16 mouse cellular contexts compared by ENCODE assay signal in the genomic region with DNA sequence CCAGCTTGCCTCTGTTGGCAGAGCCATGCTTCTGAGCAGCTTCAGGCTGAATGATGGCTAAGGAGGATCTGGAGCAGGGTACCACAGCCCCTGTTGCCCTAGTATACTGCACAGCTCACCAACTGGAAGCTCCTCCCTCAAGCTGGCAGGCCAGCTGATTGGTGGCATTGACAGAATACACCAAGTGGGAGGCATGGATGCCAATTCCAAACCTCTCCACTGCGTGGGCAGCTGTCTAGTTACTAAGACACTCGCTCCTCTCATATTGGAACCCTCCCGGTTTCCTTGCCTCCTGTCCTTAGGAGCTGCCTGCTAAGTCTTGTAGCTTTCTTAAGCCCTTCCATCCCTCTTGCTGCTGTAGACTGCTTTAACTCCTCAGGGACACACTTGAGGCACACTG. TPM values are rescaled to one million over a fixed set of nuclear protein-coding genes. Genes with fewer than 3 reads are reported as not detected.
DNase-seq lines count a peak whose midpoint lies in the region; TF ChIP-seq lines count a peak whose summit lies in the region.
"Had no signal": no experiment of that assay in that cellular context is flagged by ENCODE, and none has a peak within 500 bp of the region (broad histone marks: within the 10 kb centered on the region; RNA-seq: fewer than 3 reads in every experiment).

No protein-coding gene starts in this region.

- H3K27ac ChIP-seq in gastrocnemius, adult 2 months: no peak overlapping the region
- H3K27ac ChIP-seq: heart, embryonic 10.5 days; liver, embryonic 12.5 days; neural tube, embryonic 13.5 days had no signal

- peak; percentile 11 for DNase-seq in gastrocnemius, postnatal 14 days
- DNase-seq in gastrocnemius, adult 2 months: no peak
- peak; percentile 17 to 40 for DNase-seq in frontal cortex, postnatal 36 days (ENCODE audit: low spot score in 2 of 2)
- peak; percentile 9 to 24 for DNase-seq in left cerebral cortex, adult 18-20 months (ENCODE audit: low spot score in 2 of 2)
- DNase-seq in right cerebral cortex, postnatal 10 days (ENCODE audit: low spot score in 2 of 2): peak; percentile 60 to 74
- DNase-seq in T-cell, adult 2 months (ENCODE audit: low spot score): no peak
- no peak for DNase-seq in kidney, postnatal 4 days
- DNase-seq in ovary, adult 18-20 months (ENCODE audit: low spot score): no peak
- DNase-seq: adrenal gland, postnatal 25 days; B cell, adult 2 months; midbrain, embryonic 14.5 days had no signal

- TF ChIP-seq CTCF in gastrocnemius, adult 2 months (IDR thresholded peaks at IDR 0.05): no peak

- H3K4me3 ChIP-seq in gastrocnemius, adult 2 months: no peak overlapping the region
- H3K4me3 ChIP-seq: heart, embryonic 10.5 days; hindbrain, embryonic 10.5 days; liver, embryonic 12.5 days; neural tube, embryonic 13.5 days had no signal

- intact Hi-C loops in gastrocnemius, postnatal 14 days (cut with DNase I; ENCODE audit: low total_unique reads): loop anchor here (2.0 kb wide), 1 partner anchor 73 kb away; no protein-coding TSS in a partner anchor
- intact Hi-C loops in gastrocnemius, adult 2 months (cut with DNase I): no loop called here

RNA-seq across cellular contexts. Expression of a gene that starts 39.0 kb away (rescaled TPM):
- not detected for total RNA-seq in gastrocnemius, postnatal 14 days (2021)
- not detected for total RNA-seq in gastrocnemius, adult 2 months (2021)
- not detected for total RNA-seq in left cerebral cortex, adult 18-20 months (2021)
- total RNA-seq: adrenal gland, postnatal 25 days; ES-E14 had no signal

Comparison
In these comparisons a context has a peak if more than half of its experiments do, and no peak if none do; other contexts are left out.
1. DNase-seq: peak in gastrocnemius, postnatal 14 days (single experiment), frontal cortex, postnatal 36 days (2 of 2), left cerebral cortex, adult 18-20 months (2 of 2) and right cerebral cortex, postnatal 10 days (2 of 2); none in gastrocnemius, adult 2 months (single experiment), T-cell, adult 2 months (single experiment), kidney, postnatal 4 days (0 of 2) and ovary, adult 18-20 months (single experiment).